Mouse (Mus musculus) gastrocnemius, postnatal 4 days (tissue): ENCODE results near the gene Mfn2. TPM values are rescaled to one million over a fixed set of nuclear protein-coding genes. Genes with fewer than 3 reads are reported as not detected.

Experiments used
- DNase-seq, 2 experiments: peaks; one replicate each; pipeline ENCODE4 v3.0.0; 2021 to 2022; ENCODE audit warnings: low spot score in 2 of 2, mixed read lengths in 2 of 2
- long read RNA-seq, 2 experiments: library from polyadenylated mRNA; stranded (forward); transcript quantifications; one replicate each; pipeline ENCODE4 v2.0.0; 2021
- total RNA-seq, 2 experiments: library from RNA; stranded (reverse); gene quantifications; 2 replicates each; pipeline ENCODE4 v1.2.3; 2021

Mfn2 gene
- total RNA-seq, result 100 to 1,000 TPM; 200 to 231 TPM
- long read RNA-seq, experiment 1, full-length matches to known transcripts, result 198 of 364 reads
- long read RNA-seq, experiment 1, partial matches to known transcripts, result 49 of 364 reads
- long read RNA-seq, experiment 1, other reads (novel, unspliced or antisense), result 117 of 364 reads
- long read RNA-seq, experiment 2, full-length matches to known transcripts, result 346 of 565 reads
- long read RNA-seq, experiment 2, partial matches to known transcripts, result 75 of 565 reads
- long read RNA-seq, experiment 2, other reads (novel, unspliced or antisense), result 144 of 565 reads

GRCm38 (mm10) chr4:147904313-147905089 lies at the start of gene Mfn2:
Gene Mfn2 (minus strand): TSS chr4:147904704.
- peak; percentile 66 to 88 for DNase-seq

- DNase-seq, result no peak
These were observed 49.1 kb upstream of the Mfn2 start for GRCm38 (mm10) chr4:147953590-147953989.

- no peak for DNase-seq
These were observed 43.0 kb upstream of the Mfn2 start for GRCm38 (mm10) chr4:147947511-147947910.

- no peak for DNase-seq
These were observed 38.5 kb upstream of the Mfn2 start for GRCm38 (mm10) chr4:147943005-147943404.

- DNase-seq, result peak in 1 of 2 experiments; percentile 52
These were observed 36.8 kb upstream of the Mfn2 start for GRCm38 (mm10) chr4:147941045-147942020.

GRCm38 (mm10) chr4:147940576-147941044 lies 36.1 kb upstream of the Mfn2 start, which contains the start of gene 2510039O18Rik:
Gene 2510039O18Rik (plus strand): TSS chr4:147940895.
- peak; percentile 75 to 89 for DNase-seq

GRCm38 (mm10) chr4:147940111-147940510 lies 35.6 kb upstream of the Mfn2 start:
- DNase-seq, result no peak

GRCm38 (mm10) chr4:147938148-147939096 lies 33.9 kb upstream of the Mfn2 start:
- peak in 1 of 2 experiments; percentile 50 for DNase-seq

GRCm38 (mm10) chr4:147937486-147937885 lies 33.0 kb upstream of the Mfn2 start:
- DNase-seq, result no peak

- no peak for DNase-seq
These were observed 32.5 kb upstream of the Mfn2 start for GRCm38 (mm10) chr4:147937021-147937420.

- peak; percentile 84 to 87 for DNase-seq
These were observed 31.9 kb upstream of the Mfn2 start, which contains the start of gene Plod1 for GRCm38 (mm10) chr4:147936331-147936954. Gene Plod1 (minus strand): TSS chr4:147936767.

- DNase-seq, result no peak
These were observed 31.4 kb upstream of the Mfn2 start for GRCm38 (mm10) chr4:147935904-147936303.

GRCm38 (mm10) chr4:147934611-147935010 lies 30.1 kb upstream of the Mfn2 start:
- no peak for DNase-seq

- DNase-seq, result no peak
These were observed 29.6 kb upstream of the Mfn2 start for GRCm38 (mm10) chr4:147934134-147934533.

GRCm38 (mm10) chr4:147930946-147931345 lies 26.4 kb upstream of the Mfn2 start:
- DNase-seq, result no peak

- DNase-seq, result no peak
These were observed 24.0 kb upstream of the Mfn2 start for GRCm38 (mm10) chr4:147928540-147928939.

- no peak for DNase-seq
These were observed 23.6 kb upstream of the Mfn2 start for GRCm38 (mm10) chr4:147928136-147928535.

GRCm38 (mm10) chr4:147927705-147928104 lies 23.2 kb upstream of the Mfn2 start:
- DNase-seq, result peak in 1 of 2 experiments; percentile 42

- DNase-seq, result no peak
These were observed 17.8 kb upstream of the Mfn2 start for GRCm38 (mm10) chr4:147922341-147922740.
